Mouse (Mus musculus) liver, postnatal 0 days (tissue): Measurements from ENCODE around the gene Dicer1.

ENCODE experiments used
- CTCF ChIP-seq: sonication (generic); IDR thresholded peaks from 2 replicates; pipeline ENCODE4 v1.5.1; 2016; ENCODE audit warnings: antibody characterized with exemption, low read depth
- EP300 ChIP-seq: IDR thresholded peaks from 2 replicates; pipeline ENCODE4 v1.6.1; 2016; ENCODE audit warnings: antibody characterized with exemption, low read depth, mild to moderate bottlenecking

DNA sequence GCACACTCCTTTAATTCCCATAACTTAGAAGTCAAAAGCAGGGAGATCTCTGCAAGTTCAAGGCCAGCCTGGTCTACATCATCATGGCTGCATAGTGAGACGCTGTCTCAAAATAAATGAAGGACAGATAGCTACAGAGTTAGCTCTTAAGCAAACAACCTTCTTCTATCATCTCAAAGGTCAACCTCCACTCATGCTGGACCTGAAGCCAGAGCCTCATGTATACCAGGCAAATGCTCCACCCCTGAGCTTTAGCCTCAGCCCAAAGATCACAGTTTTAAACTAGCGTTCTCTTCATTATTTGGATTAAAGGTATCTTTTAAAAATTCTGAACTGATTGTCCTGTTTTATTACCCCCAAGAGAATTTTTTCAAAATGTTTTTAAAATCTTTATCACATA, 5.2 kb downstream of the Dicer1 start:
- TF ChIP-seq CTCF (no peak), EP300 (no peak)
